Mouse (Mus musculus) myocyte (in vitro differentiated cells): ENCODE data around the gene Popdc2. TPM values are rescaled to one million over a fixed set of nuclear protein-coding genes. Genes with fewer than 3 reads are reported as not detected.
A peak's percentile ranks its signal among the peaks of the same experiment; 100 is the strongest.

Source experiments
- H3K27me3 ChIP-seq: one replicate; pipeline ENCODE4 v1.6.1; 2011; ENCODE audit not compliant: control insufficient read depth, insufficient read depth, insufficient read length
- H3K36me3 ChIP-seq: one replicate; pipeline ENCODE4 v1.6.1; 2011; ENCODE audit not compliant: control insufficient read depth, insufficient read depth
- H3K4me2 ChIP-seq: one replicate; pipeline ENCODE4 v1.6.1; 2011; ENCODE audit warnings: low read depth, control low read depth
- H3K4me3 ChIP-seq: one replicate; pipeline ENCODE4 v1.5.1; 2011; ENCODE audit warnings: mild to moderate bottlenecking, control low read depth, moderate library complexity
- H3K79me2 ChIP-seq: one replicate; pipeline ENCODE4 v1.6.1; 2011; ENCODE audit not compliant: control insufficient read depth, insufficient read depth
- H3ac ChIP-seq: one replicate; pipeline ENCODE4 v1.6.1; 2011; ENCODE audit not compliant: control insufficient read depth, insufficient read length
- CEBPB ChIP-seq: IDR thresholded peaks from 2 replicates; pipeline ENCODE4 v1.6.1; 2011; ENCODE audit warnings: mild to moderate bottlenecking, moderate library complexity; ENCODE audit not compliant: poor library complexity, insufficient read depth, severe bottlenecking
- E2F4 ChIP-seq: IDR thresholded peaks from one replicate; pipeline ENCODE4 v1.6.1; 2011; ENCODE audit warnings: mild to moderate bottlenecking, control low read depth, moderate library complexity; ENCODE audit not compliant: insufficient read depth
- MAX ChIP-seq: IDR thresholded peaks from one replicate; pipeline ENCODE4 v1.6.1; 2011; ENCODE audit warnings: low read depth, mild to moderate bottlenecking, control low read depth
- MYOD1 ChIP-seq, 3 experiments: IDR thresholded peaks; one replicate each; pipeline ENCODE4 v1.6.1; 2011; ENCODE audit warnings: control low read depth in 2 of 3, low read depth in 2 of 3, mild to moderate bottlenecking in 2 of 3, moderate library complexity in 1 of 3; ENCODE audit not compliant: insufficient read length in 2 of 3, control insufficient read depth in 1 of 3
- MYOG ChIP-seq, 3 experiments: IDR thresholded peaks; one replicate each; pipeline ENCODE4 v1.6.1; 2011; ENCODE audit warnings: control low read depth in 2 of 3, low read depth in 2 of 3, mild to moderate bottlenecking in 2 of 3; ENCODE audit not compliant: insufficient read length in 2 of 3, control insufficient read depth in 1 of 3, insufficient read depth in 1 of 3
- POLR2A ChIP-seq: IDR thresholded peaks from one replicate; pipeline ENCODE4 v1.6.1; 2011; ENCODE audit warnings: low read depth, mild to moderate bottlenecking, control low read depth, moderate library complexity; ENCODE audit not compliant: insufficient read length
- POLR2AphosphoS2 ChIP-seq: IDR thresholded peaks from one replicate; pipeline ENCODE4 v1.6.1; 2011; ENCODE audit warnings: low read depth, control low read depth; ENCODE audit not compliant: insufficient read length
- REST ChIP-seq: IDR thresholded peaks from one replicate; pipeline ENCODE4 v1.6.1; 2011; ENCODE audit warnings: mild to moderate bottlenecking, control low read depth, moderate library complexity; ENCODE audit not compliant: insufficient read depth, insufficient read length
- SRF ChIP-seq: IDR thresholded peaks from one replicate; pipeline ENCODE4 v1.6.1; 2011; ENCODE audit warnings: low read depth; ENCODE audit not compliant: control insufficient read depth, insufficient read length
- TCF12 ChIP-seq: IDR thresholded peaks from one replicate; pipeline ENCODE4 v1.6.1; 2011; ENCODE audit warnings: mild to moderate bottlenecking, control low read depth; ENCODE audit not compliant: poor library complexity, insufficient read depth, severe bottlenecking
- TCF3 ChIP-seq: IDR thresholded peaks from one replicate; pipeline ENCODE4 v1.6.1; 2011; ENCODE audit warnings: low read depth, control low read depth; ENCODE audit not compliant: insufficient read length
- USF1 ChIP-seq: IDR thresholded peaks from one replicate; pipeline ENCODE4 v1.6.1; 2011; ENCODE audit warnings: low read depth, mild to moderate bottlenecking, control low read depth, moderate library complexity
- polyA plus RNA-seq: library from polyadenylated mRNA; unstranded; fragments of >200 nt; fragmentation: generic; extraction: Trizol; gene quantifications from one replicate; pipeline ENCODE4 v1.2.1, GENCODE M21; 2012; ENCODE audit warnings: missing spikeins

Gene Popdc2
- polyA plus RNA-seq, 1 experiment = 10.5 TPM

GRCm38 (mm10) chr16:38399076-38399475, 37.1 kb downstream of the Popdc2 start:
- H3K4me2 ChIP-seq = peak overlapping the region; percentile 43
- no peaks in the 10 kb centered on the region for H3K27me3 ChIP-seq
- H3K79me2 ChIP-seq = no peaks in the 10 kb centered on the region
- H3K36me3 ChIP-seq = no peaks in the 10 kb centered on the region
- H3K4me3 ChIP-seq = no peak overlapping the region
- no peak overlapping the region for H3ac ChIP-seq
- TF ChIP-seq CEBPB (no peak), MYOD1 (IDR thresholded peaks at IDR 0.05; ENCODE audit: control insufficient read depth in 1 of 3, insufficient read length in 2 of 3, low read depth in 2 of 3) (no peak), TCF12 (no peak)

GRCm38 (mm10) chr16:38399531-38400231, 37.7 kb downstream of the Popdc2 start:
- no peaks in the 10 kb centered on the region for H3K36me3 ChIP-seq
- H3K79me2 ChIP-seq = no peaks in the 10 kb centered on the region
- TF ChIP-seq SRF = no peak
- TF ChIP-seq MAX = no peak
- TF ChIP-seq REST = no peak
- TF ChIP-seq MYOG (IDR thresholded peaks at IDR 0.05; ENCODE audit: control insufficient read depth in 1 of 3, insufficient read depth in 1 of 3, insufficient read length in 2 of 3, low read depth in 2 of 3) = no peak
- TF ChIP-seq MYOD1 (IDR thresholded peaks at IDR 0.05; ENCODE audit: control insufficient read depth in 1 of 3, insufficient read length in 2 of 3, low read depth in 2 of 3) = no peak
- no peak for TF ChIP-seq CEBPB
- no peak for TF ChIP-seq TCF3
- TF ChIP-seq POLR2AphosphoS2 = no peak
- no peak for TF ChIP-seq POLR2A
- no peak for TF ChIP-seq E2F4
- TF ChIP-seq TCF12 = no peak
- no peak for TF ChIP-seq USF1
- H3ac ChIP-seq = no peak overlapping the region
- peak overlapping the region; percentile 43 for H3K4me2 ChIP-seq
- no peak overlapping the region for H3K4me3 ChIP-seq
- H3K27me3 ChIP-seq = no peaks in the 10 kb centered on the region

- no peak overlapping the region for H3K4me2 ChIP-seq
- H3K4me3 ChIP-seq = no peak overlapping the region
- H3K79me2 ChIP-seq = no peaks in the 10 kb centered on the region
- H3K36me3 ChIP-seq = no peaks in the 10 kb centered on the region
- TF ChIP-seq E2F4 (no peak), POLR2A (no peak), POLR2AphosphoS2 (no peak), TCF12 (no peak), CEBPB (no peak), USF1 (no peak)
- no peaks in the 10 kb centered on the region for H3K27me3 ChIP-seq
- no peak overlapping the region for H3ac ChIP-seq
Measured at GRCm38 (mm10) chr16:38400311-38400960, 38.4 kb downstream of the Popdc2 start.

GRCm38 (mm10) chr16:38401468-38401867, 39.5 kb downstream of the Popdc2 start:
- Histone ChIP-seq H3K36me3 (no peaks in the 10 kb centered on the region), H3K79me2 (no peaks in the 10 kb centered on the region), H3K27me3 (no peaks in the 10 kb centered on the region), H3K4me2 (no peak overlapping the region), H3ac (no peak overlapping the region), H3K4me3 (no peak overlapping the region)
- TF ChIP-seq E2F4 = no peak
- no peak for TF ChIP-seq MAX
- no peak for TF ChIP-seq POLR2AphosphoS2
- TF ChIP-seq MYOD1 (IDR thresholded peaks at IDR 0.05; ENCODE audit: control insufficient read depth in 1 of 3, insufficient read length in 2 of 3, low read depth in 2 of 3) = no peak
- no peak for TF ChIP-seq TCF12
- TF ChIP-seq SRF = no peak
- no peak for TF ChIP-seq MYOG (IDR thresholded peaks at IDR 0.05; ENCODE audit: control insufficient read depth in 1 of 3, insufficient read depth in 1 of 3, insufficient read length in 2 of 3, low read depth in 2 of 3)
- no peak for TF ChIP-seq CEBPB
- TF ChIP-seq TCF3 = no peak
- TF ChIP-seq USF1 = no peak

- Histone ChIP-seq H3ac (no peak overlapping the region), H3K4me2 (no peak overlapping the region), H3K27me3 (no peaks in the 10 kb centered on the region), H3K79me2 (no peaks in the 10 kb centered on the region), H3K4me3 (no peak overlapping the region), H3K36me3 (no peaks in the 10 kb centered on the region)
- TF ChIP-seq MYOD1 (IDR thresholded peaks at IDR 0.05; ENCODE audit: control insufficient read depth in 1 of 3, insufficient read length in 2 of 3, low read depth in 2 of 3) (no peak), SRF (no peak), CEBPB (no peak), USF1 (no peak)
Measured at GRCm38 (mm10) chr16:38403639-38404038, 41.6 kb downstream of the Popdc2 start.
